Mouse (Mus musculus) small intestine, adult 2 months (tissue): ENCODE results near the gene Kcnv2. TPM values are rescaled to one million over a fixed set of nuclear protein-coding genes. Genes with fewer than 3 reads are reported as not detected.

Source experiments
- H3K27ac ChIP-seq: fragments of 200-500 bp; 2 replicates; pipeline ENCODE4 v1.5.1; 2012; ENCODE audit warnings: low read depth, low read length, control low read depth, inconsistent platforms; ENCODE audit not compliant: insufficient read depth
- H3K27me3 ChIP-seq: fragments of 200-500 bp; 2 replicates; pipeline ENCODE4 v1.6.1; 2012; ENCODE audit warnings: mild to moderate bottlenecking, moderate library complexity, low read length, inconsistent platforms; ENCODE audit not compliant: control insufficient read depth, insufficient read depth
- H3K36me3 ChIP-seq: fragments of 200-500 bp; 2 replicates; pipeline ENCODE4 v1.6.1; 2012; ENCODE audit warnings: mild to moderate bottlenecking, low read length, control low read depth, inconsistent platforms; ENCODE audit not compliant: control insufficient read depth, insufficient read depth
- H3K4me1 ChIP-seq: fragments of 200-500 bp; 2 replicates; pipeline ENCODE4 v1.6.1; 2012; ENCODE audit warnings: low read length, inconsistent platforms, mixed read lengths; ENCODE audit not compliant: control insufficient read depth, insufficient read depth, insufficient read length
- H3K4me3 ChIP-seq: fragments of 200-500 bp; 2 replicates; pipeline ENCODE4 v1.5.1; 2012; ENCODE audit warnings: low read depth, mild to moderate bottlenecking, control low read depth, inconsistent platforms, low read length, moderate library complexity
- CTCF ChIP-seq: fragments of 200-500 bp; IDR thresholded peaks from 2 replicates; pipeline ENCODE4 v1.5.1; 2012; ENCODE audit warnings: low read depth, mild to moderate bottlenecking, control low read depth, inconsistent platforms, low read length, moderate library complexity, mixed read lengths; ENCODE audit not compliant: insufficient replicate concordance, insufficient read length; ENCODE audit errors: extremely low read depth
- POLR2A ChIP-seq: fragments of 200-500 bp; IDR thresholded peaks from 2 replicates; pipeline ENCODE4 v1.6.1; 2012; ENCODE audit warnings: low read depth, mild to moderate bottlenecking, control low read depth, inconsistent platforms, low read length, moderate library complexity
- WGBS: fragments of 180-500 bp; shearing (Covaris S2); methylation state at CpG from one replicate; pipeline ENCODE4 v1.1.7; 2018; 5-methylcytosine and 5-hydroxymethylcytosine counted together
- polyA plus RNA-seq: library from polyadenylated mRNA; depleted of rRNA; stranded (reverse); fragments of >200 nt; gene quantifications from 2 replicates; pipeline ENCODE4 v1.2.3, GENCODE M21; 2012; rRNA removed

Gene Kcnv2
- 0.01 and 0.03 TPM in 2 replicates for polyA plus RNA-seq

- TF ChIP-seq CTCF (no peak), POLR2A (no peak)
- H3K4me1 ChIP-seq: no peaks in the 10 kb centered on the region
- 23% methylated on average over 5 of the region's 5 CpGs for WGBS
- no peaks in the 10 kb centered on the region for H3K36me3 ChIP-seq
- H3K27me3 ChIP-seq: no peaks in the 10 kb centered on the region
- H3K27ac ChIP-seq: no peak within 1 kb of the TSS
- no peak within 1 kb of the TSS for H3K4me3 ChIP-seq
Measured at GRCm38 (mm10) chr19:27322281-27322680, at the start of gene Kcnv2. TSS of gene Kcnv2 (plus strand) at chr19:27322588.

GRCm38 (mm10) chr19:27273385-27273784 is 49.0 kb upstream of the Kcnv2 start:
- H3K4me3 ChIP-seq: no peak overlapping the region
- H3K36me3 ChIP-seq: no peaks in the 10 kb centered on the region
- no peaks in the 10 kb centered on the region for H3K4me1 ChIP-seq
- TF ChIP-seq POLR2A (no peak), CTCF (no peak)
- no peak overlapping the region for H3K27ac ChIP-seq
- no peaks in the 10 kb centered on the region for H3K27me3 ChIP-seq
- 76% methylated on average over 2 of the region's 2 CpGs for WGBS

GRCm38 (mm10) chr19:27274382-27274781 is 48.0 kb upstream of the Kcnv2 start:
- WGBS: 86% methylated on average over 1 of the region's 1 CpGs
- H3K4me3 ChIP-seq: no peak overlapping the region
- no peaks in the 10 kb centered on the region for H3K36me3 ChIP-seq
- H3K27ac ChIP-seq: no peak overlapping the region
- TF ChIP-seq CTCF: no peak
- TF ChIP-seq POLR2A: no peak
- no peaks in the 10 kb centered on the region for H3K4me1 ChIP-seq
- no peaks in the 10 kb centered on the region for H3K27me3 ChIP-seq

GRCm38 (mm10) chr19:27279174-27279573 is 43.2 kb upstream of the Kcnv2 start:
- H3K36me3 ChIP-seq: no peaks in the 10 kb centered on the region
- WGBS: 77% methylated on average over 2 of the region's 2 CpGs
- no peak for TF ChIP-seq CTCF
- no peak for TF ChIP-seq POLR2A

GRCm38 (mm10) chr19:27310039-27310438 is 12.3 kb upstream of the Kcnv2 start:
- Histone ChIP-seq H3K36me3 (no peaks in the 10 kb centered on the region), H3K27me3 (no peaks in the 10 kb centered on the region), H3K4me3 (no peak overlapping the region), H3K4me1 (no peaks in the 10 kb centered on the region; the same call in 1 of the 2 replicates), H3K27ac (no peak overlapping the region)
- TF ChIP-seq POLR2A (no peak), CTCF (no peak)
- 91% methylated on average over 2 of the region's 2 CpGs for WGBS

More at GRCm38 (mm10) chr19:27279174-27279573, 43.2 kb upstream of the Kcnv2 start:
- no peak overlapping the region for H3K27ac ChIP-seq
- H3K4me1 ChIP-seq: no peaks in the 10 kb centered on the region
- H3K4me3 ChIP-seq: no peak overlapping the region
- H3K27me3 ChIP-seq: no peaks in the 10 kb centered on the region

- 38% methylated on average over 3 of the region's 3 CpGs for WGBS
- no peaks in the 10 kb centered on the region for H3K36me3 ChIP-seq
- no peaks in the 10 kb centered on the region for H3K27me3 ChIP-seq
- H3K4me1 ChIP-seq: peaks cover under 1% of the 10 kb centered on the region; the same call in 1 of the 2 replicates
- no peak overlapping the region for H3K27ac ChIP-seq
- no peak overlapping the region for H3K4me3 ChIP-seq
- no peak for TF ChIP-seq CTCF
- TF ChIP-seq POLR2A: no peak
Measured at GRCm38 (mm10) chr19:27311311-27311710, 11.1 kb upstream of the Kcnv2 start.

GRCm38 (mm10) chr19:27312266-27313079 is 9.9 kb upstream of the Kcnv2 start:
- Histone ChIP-seq H3K27me3 (no peaks in the 10 kb centered on the region), H3K27ac (no peak overlapping the region), H3K36me3 (no peaks in the 10 kb centered on the region), H3K4me3 (no peak overlapping the region), H3K4me1 (peaks cover 3% of the 10 kb centered on the region; the same call in 1 of the 2 replicates)
- TF ChIP-seq CTCF (no peak), POLR2A (no peak)
- 36% methylated on average over 11 of the region's 11 CpGs for WGBS
